Mouse (Mus musculus) retina, postnatal 7 days (tissue): ENCODE results near the gene Hspb2.

Experiments
- DNase-seq: peaks from one replicate; pipeline ENCODE4 v3.0.0-alpha.2; 2012; ENCODE audit warnings: low read depth, low spot score

The Hspb2 gene

GRCm38 (mm10) chr9:50752054-50752602 is at the start of gene Hspb2:
TSS of gene Hspb2 (minus strand) at chr9:50752354.
- DNase-seq: no peak

- peak; percentile 17 for DNase-seq
These were observed 48.8 kb upstream of the Hspb2 start for GRCm38 (mm10) chr9:50800985-50801384.

- no peak for DNase-seq
These were observed 46.2 kb upstream of the Hspb2 start for GRCm38 (mm10) chr9:50798368-50798767.

GRCm38 (mm10) chr9:50797641-50798040 is 45.5 kb upstream of the Hspb2 start:
- no peak for DNase-seq

GRCm38 (mm10) chr9:50796776-50797175 is 44.6 kb upstream of the Hspb2 start:
- DNase-seq: no peak

GRCm38 (mm10) chr9:50795266-50795665 is 43.1 kb upstream of the Hspb2 start:
- DNase-seq: no peak

- no peak for DNase-seq
These were observed 30.0 kb upstream of the Hspb2 start for GRCm38 (mm10) chr9:50782155-50782554.

GRCm38 (mm10) chr9:50776162-50776760 is 24.1 kb upstream of the Hspb2 start:
- no peak for DNase-seq

GRCm38 (mm10) chr9:50775662-50776126 is 23.5 kb upstream of the Hspb2 start:
- no peak for DNase-seq

- DNase-seq: peak; percentile 73
These were observed 22.9 kb upstream of the Hspb2 start, which contains the start of the genes Alg9 and 1110032A03Rik for GRCm38 (mm10) chr9:50774991-50775612. TSS of gene Alg9 (plus strand) at chr9:50775019. TSS of gene 1110032A03Rik (minus strand) at chr9:50775520.

GRCm38 (mm10) chr9:50774026-50774462 is 21.9 kb upstream of the Hspb2 start:
- no peak for DNase-seq

- no peak for DNase-seq
These were observed 17.9 kb upstream of the Hspb2 start for GRCm38 (mm10) chr9:50770011-50770410.

GRCm38 (mm10) chr9:50768107-50769002 is 16.2 kb upstream of the Hspb2 start, which contains the start of gene Fdxacb1:
TSS of gene Fdxacb1 (plus strand) at chr9:50768236.
- DNase-seq: peak; percentile 99

- no peak for DNase-seq
These were observed 15.5 kb upstream of the Hspb2 start for GRCm38 (mm10) chr9:50767531-50768106.

GRCm38 (mm10) chr9:50763331-50763730 is 11.2 kb upstream of the Hspb2 start:
- DNase-seq: no peak

- DNase-seq: no peak
These were observed 9.5 kb upstream of the Hspb2 start for GRCm38 (mm10) chr9:50761520-50762243.

GRCm38 (mm10) chr9:50756711-50757110 is 4.6 kb upstream of the Hspb2 start:
- DNase-seq: no peak

GRCm38 (mm10) chr9:50753947-50754346 is 1.8 kb upstream of the Hspb2 start:
- no peak for DNase-seq

GRCm38 (mm10) chr9:50752784-50753615 is 846 bp upstream of the Hspb2 start:
- DNase-seq: no peak

GRCm38 (mm10) chr9:50751323-50751722 is 831 bp downstream of the Hspb2 start, which contains the start of gene Cryab:
TSS of gene Cryab (plus strand) at chr9:50751325.
- DNase-seq: no peak
